Comparison of ENCODE assay signal across 10 mouse cellular contexts in the genomic region with DNA sequence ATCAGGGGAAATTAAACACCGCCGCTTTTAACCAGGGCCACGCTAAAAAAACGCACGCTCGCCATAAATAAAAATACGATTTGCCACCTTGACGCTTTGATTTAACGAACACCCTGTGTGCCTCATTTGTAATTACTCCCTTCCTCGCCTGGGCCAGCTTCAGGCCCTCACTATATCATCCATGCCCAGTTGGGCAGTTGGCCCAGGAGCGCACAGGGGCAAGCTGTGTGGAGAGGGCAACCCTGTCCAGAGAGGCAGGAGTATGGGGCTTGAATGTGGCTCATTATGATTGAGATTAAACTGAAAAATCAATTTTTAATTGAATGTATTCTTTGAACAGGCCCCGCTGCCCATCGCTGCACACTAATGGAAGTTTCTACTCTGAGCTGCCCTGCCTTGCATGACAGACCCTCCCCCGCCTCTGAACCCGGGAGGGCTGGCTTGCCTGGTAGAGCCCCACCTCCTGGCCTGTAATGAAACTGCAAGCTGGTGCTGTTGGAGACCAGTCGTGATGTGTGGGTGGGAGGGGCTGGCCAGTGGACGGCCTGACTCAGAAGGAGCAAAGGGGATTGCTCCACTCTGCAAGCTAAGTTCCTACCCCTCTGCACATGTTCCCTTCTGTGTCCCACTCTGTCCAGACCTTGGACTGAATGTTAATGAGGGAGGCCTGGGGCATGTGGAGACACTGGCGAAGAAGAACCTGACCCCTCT. TPM values are rescaled to one million over a fixed set of nuclear protein-coding genes. Genes with fewer than 3 reads are reported as not detected.
A peak's percentile ranks its signal among the peaks of the same experiment; 100 is the strongest.
DNase-seq lines count a peak whose midpoint lies in the region; ATAC-seq and TF ChIP-seq lines count a peak whose summit lies in the region.
"Had no signal": no experiment of that assay in that cellular context is flagged by ENCODE, and none has a peak within 500 bp of the region (broad histone marks: within the 10 kb centered on the region; RNA-seq: fewer than 3 reads in every experiment).

No protein-coding gene starts in this region.

- dilution Hi-C loops in CH12.LX (cut with MboI; ENCODE audit: extremely low pct_ligation_motif_present, extremely low pct_unique_long_range_greater_than_20kb, low sequenced_read_pairs), result no loop called here

- in situ Hi-C loops in CH12.LX (cut with MboI; ENCODE audit: low pct_ligation_motif_present, low pct_unique_long_range_greater_than_20kb, low sequenced_read_pairs), result no loop called here

- no peaks in the 10 kb centered on the region for H3K9me3 ChIP-seq in CH12.LX (replicated peaks; ENCODE audit: low read length)
- no peaks in the 10 kb centered on the region for H3K9me3 ChIP-seq in lung, embryonic 14.5 days (ENCODE audit: low read depth, low read length)
- H3K9me3 ChIP-seq in heart, embryonic 10.5 days, result no peaks in the 10 kb centered on the region
- H3K9me3 ChIP-seq: embryonic facial prominence, embryonic 15.5 days; limb, embryonic 13.5 days had no signal

- H3K4me1 ChIP-seq in CH12.LX (ENCODE audit: control insufficient read depth in 1 of 2, insufficient read depth in 2 of 2), result peaks cover 0 to 6% of the 10 kb centered on the region in 2 experiments; a peak in 1 of 4 replicates
- no peaks in the 10 kb centered on the region for H3K4me1 ChIP-seq in lung, embryonic 14.5 days (ENCODE audit: insufficient read depth)
- peaks cover 12% of the 10 kb centered on the region for H3K4me1 ChIP-seq in heart, embryonic 10.5 days
- H3K4me1 ChIP-seq: embryonic facial prominence, embryonic 15.5 days had no signal

- H3K4me2 ChIP-seq in CH12.LX (ENCODE audit: insufficient read depth, low read depth, poor library complexity, severe bottlenecking), result no peak overlapping the region
- no peak overlapping the region for H3K4me2 ChIP-seq in lung, embryonic 14.5 days
- H3K4me2 ChIP-seq: embryonic facial prominence, embryonic 15.5 days; limb, embryonic 13.5 days had no signal

- ATAC-seq in granulocyte monocyte progenitor cell, adult 5-6 weeks (replicated peaks; ENCODE audit: poor library complexity, severe bottlenecking), result peak; percentile 66
- ATAC-seq in lung, embryonic 14.5 days (ENCODE audit: insufficient read depth), result peak; percentile 24; the same call in 1 of the 2 replicates

- no peaks in the 10 kb centered on the region for H3K79me2 ChIP-seq in CH12.LX (replicated peaks; ENCODE audit: control insufficient read depth, extremely low read depth, insufficient read depth, poor library complexity, severe bottlenecking)

- 35% methylated on average over 18 of the region's 18 CpGs for WGBS in lung, embryonic 14.5 days
- WGBS in heart, embryonic 10.5 days, result 28% methylated on average over 18 of the region's 18 CpGs

- no peaks in the 10 kb centered on the region for H3K36me3 ChIP-seq in CH12.LX (replicated peaks in 1 of 2; ENCODE audit: control insufficient read depth in 1 of 2, insufficient read depth in 1 of 2, low read length in 1 of 2)
- H3K36me3 ChIP-seq in lung, embryonic 14.5 days (ENCODE audit: insufficient read depth), result no peaks in the 10 kb centered on the region
- no peaks in the 10 kb centered on the region for H3K36me3 ChIP-seq in heart, embryonic 10.5 days
- H3K36me3 ChIP-seq: embryonic facial prominence, embryonic 15.5 days; limb, embryonic 13.5 days had no signal

- TF ChIP-seq RAD21 in CH12.LX (IDR thresholded peaks at IDR 0.05; ENCODE audit: low read depth, low read length), result no peak

- peak in 1 of 2 experiments; percentile 51; a peak in 2 of 4 replicates for TF ChIP-seq CTCF in CH12.LX (conservative IDR thresholded peaks at IDR 0.05 in 1 of 2, IDR thresholded peaks at IDR 0.05 in 1 of 2; ENCODE audit: low read depth in 2 of 2, low read length in 2 of 2)
- TF ChIP-seq CTCF in lung, embryonic 14.5 days (IDR thresholded peaks at IDR 0.05; ENCODE audit: low read depth), result peak; percentile 73

- peak; percentile 19 for DNase-seq in kidney, adult 9 months
- no peak for DNase-seq in kidney, adult 11 months
- peak; percentile 10 for DNase-seq in CH12.LX (ENCODE audit: extremely low read depth)
- peak; percentile 81 for DNase-seq in ZHBTc4 (ENCODE audit: low read depth, low spot score)
- DNase-seq in lung, embryonic 14.5 days, result peak; percentile 74
- DNase-seq in testis, postnatal 10 days (ENCODE audit: low spot score), result peak; percentile 79
- DNase-seq in heart, embryonic 10.5 days (ENCODE audit: low spot score), result no peak

- no peak overlapping the region for H3K9ac ChIP-seq in CH12.LX (ENCODE audit: insufficient read depth, low read depth)
- no peak overlapping the region for H3K9ac ChIP-seq in lung, embryonic 14.5 days
- H3K9ac ChIP-seq: embryonic facial prominence, embryonic 15.5 days; limb, embryonic 13.5 days had no signal

- no peak overlapping the region for H3K27ac ChIP-seq in CH12.LX (ENCODE audit: insufficient read depth, low read depth)
- H3K27ac ChIP-seq in lung, embryonic 14.5 days (ENCODE audit: low read depth), result no peak overlapping the region
- H3K27ac ChIP-seq in heart, embryonic 10.5 days, result no peak overlapping the region
- H3K27ac ChIP-seq: embryonic facial prominence, embryonic 15.5 days; limb, embryonic 13.5 days had no signal

- peaks cover 97% of the 10 kb centered on the region for H3K27me3 ChIP-seq in CH12.LX (replicated peaks)
- no peaks in the 10 kb centered on the region for H3K27me3 ChIP-seq in lung, embryonic 14.5 days (ENCODE audit: insufficient read depth, low read length)
- H3K27me3 ChIP-seq in heart, embryonic 10.5 days (ENCODE audit: insufficient read depth, poor library complexity, severe bottlenecking), result peaks cover 71% of the 10 kb centered on the region

- no peak overlapping the region for H3K4me3 ChIP-seq in CH12.LX (replicated peaks in 1 of 3; ENCODE audit: low read depth in 2 of 3, low read length in 2 of 3, poor library complexity in 1 of 3)
- no peak overlapping the region for H3K4me3 ChIP-seq in lung, embryonic 14.5 days (ENCODE audit: low read depth, low read length)
- H3K4me3 ChIP-seq in heart, embryonic 10.5 days, result no peak overlapping the region
- H3K4me3 ChIP-seq: embryonic facial prominence, embryonic 15.5 days; limb, embryonic 13.5 days had no signal

- no peak for TF ChIP-seq EP300 in CH12.LX (IDR thresholded peaks at IDR 0.05; ENCODE audit: low read length)

- TF ChIP-seq POLR2A in CH12.LX (IDR thresholded peaks at IDR 0.05; ENCODE audit: low read depth, low read length), result no peak

TF ChIP-seq in CH12.LX, 34 proteins besides CTCF, POLR2A, EP300 and RAD21:
- no peak for TF ChIP-seq NELFE (IDR thresholded peaks at IDR 0.05; ENCODE audit: low read depth, low read length)
- peak; percentile 28 for TF ChIP-seq SMC3 (IDR thresholded peaks at IDR 0.05; ENCODE audit: low read depth, low read length)

RNA-seq across cellular contexts. Expression of a gene that starts 57.9 kb away (rescaled TPM):
- 12.1 and 13.6 TPM in 2 replicates for total RNA-seq in CH12.LX (2012; rRNA removed)
- 6.0 and 7.0 TPM in 2 replicates for total RNA-seq in CH12.LX (2014; rRNA removed)
- polyA plus RNA-seq in CH12.LX (2012; ENCODE audit: insufficient read length, low read depth), result 6.2 and 9.7 TPM in 2 replicates
- total RNA-seq in granulocyte monocyte progenitor cell, adult 5-6 weeks (2014; fragmentation: Nextera tagmentation), result 2.2 and 4.8 TPM in 2 replicates
- 2.4 and 5.7 TPM in 2 replicates for total RNA-seq in granulocyte monocyte progenitor cell, adult 5-6 weeks (2017)
- 7.0 and 10.5 TPM in 2 replicates for polyA plus RNA-seq in lung, embryonic 14.5 days (2014; fragmentation: Nextera tagmentation; extraction: Ambion mirVana)
- polyA plus RNA-seq in heart, embryonic 10.5 days (2016; fragmentation: Nextera tagmentation; extraction: Ambion mirVana), result 5.1 and 7.8 TPM in 2 replicates

Comparison
In these comparisons a context has a peak if more than half of its experiments do, and no peak if none do; other contexts are left out.
1. DNase-seq: peak in kidney, adult 9 months (single experiment), CH12.LX (single experiment), ZHBTc4 (single experiment), lung, embryonic 14.5 days (single experiment) and testis, postnatal 10 days (single experiment); none in kidney, adult 11 months (single experiment) and heart, embryonic 10.5 days (single experiment).